Mouse (Mus musculus): ENCODE data around the gene Nkiras1.

GRCm38 (mm10) chr14:18285476-18285875 lies 14.5 kb downstream of the Nkiras1 start:
- TF ChIP-seq GATA1 (IDR thresholded peaks at IDR 0.05; ENCODE audit: low read length) (no peak), TAL1 (IDR thresholded peaks at IDR 0.05; ENCODE audit: low read length) (no peak)
